Mouse (Mus musculus) thymus, postnatal 4 days (tissue): ENCODE data around the gene Selenoo.

Source experiments
- DNase-seq: peaks from one replicate; pipeline ENCODE4 v3.0.0; 2021

Selenoo gene

GRCm38 (mm10) chr15:89128382-89129350, 39.8 kb downstream of the Selenoo start, which contains the start of gene Hdac10:
Gene Hdac10 (minus strand): TSS chr15:89128700.
- peak; percentile 89 for DNase-seq

- DNase-seq, result no peak
These were observed 41.4 kb downstream of the Selenoo start for GRCm38 (mm10) chr15:89130245-89130644.

DNA sequence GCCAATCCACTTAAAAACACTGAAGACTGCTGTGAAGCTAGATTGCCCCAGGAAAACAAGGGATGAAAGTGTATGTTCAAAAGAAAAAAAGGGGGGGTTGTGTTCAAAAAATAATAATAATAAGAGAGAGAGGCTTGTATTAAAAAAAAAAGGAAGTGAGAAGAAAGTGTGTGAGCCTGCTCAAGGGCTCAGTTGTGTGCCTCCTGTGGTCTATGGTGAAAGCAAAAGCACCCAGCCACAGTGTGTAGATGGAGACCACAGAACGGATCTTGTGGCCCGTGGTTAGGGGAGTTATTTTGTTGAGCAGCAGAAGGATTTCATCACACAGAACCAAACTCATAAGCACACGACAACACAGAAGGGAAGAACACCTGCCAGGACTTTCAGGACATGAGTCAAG, 42.4 kb downstream of the Selenoo start:
- DNase-seq, result peak; percentile 49

DNA sequence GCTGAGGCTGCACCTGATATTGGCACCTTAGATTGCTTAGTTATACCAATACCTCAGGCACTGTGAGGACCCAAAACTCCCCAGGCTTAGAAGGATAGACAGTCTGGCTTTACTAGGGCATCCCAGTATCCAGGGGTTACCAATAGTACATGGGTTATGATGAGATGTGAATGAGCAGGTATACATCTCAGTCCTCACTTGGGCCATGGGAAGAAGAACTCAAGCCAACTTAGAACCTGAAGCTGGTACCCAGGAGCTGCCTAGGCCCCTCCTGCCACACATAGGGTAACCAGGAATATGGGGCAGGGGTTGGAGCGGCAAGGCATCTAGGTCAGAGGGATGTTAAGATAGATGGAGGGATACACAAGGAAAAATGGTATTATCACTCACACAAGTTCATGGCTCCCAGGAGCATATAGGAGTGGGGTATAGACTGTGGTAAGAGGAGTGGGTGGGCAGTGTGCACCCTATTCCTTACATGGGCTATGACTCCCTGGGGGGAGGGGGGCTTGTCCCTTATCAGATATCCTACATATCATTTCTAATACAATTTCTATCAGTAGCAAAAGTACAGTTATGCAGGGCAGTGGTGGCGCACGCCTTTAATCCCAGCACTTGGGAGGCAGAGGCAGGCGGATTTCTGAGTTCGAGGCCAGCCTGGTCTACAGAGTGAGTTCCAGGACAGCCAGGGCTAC, 47.7 kb downstream of the Selenoo start:
- no peak for DNase-seq

- no peak for DNase-seq
These were observed 48.6 kb downstream of the Selenoo start for GRCm38 (mm10) chr15:89137378-89138045.

DNA sequence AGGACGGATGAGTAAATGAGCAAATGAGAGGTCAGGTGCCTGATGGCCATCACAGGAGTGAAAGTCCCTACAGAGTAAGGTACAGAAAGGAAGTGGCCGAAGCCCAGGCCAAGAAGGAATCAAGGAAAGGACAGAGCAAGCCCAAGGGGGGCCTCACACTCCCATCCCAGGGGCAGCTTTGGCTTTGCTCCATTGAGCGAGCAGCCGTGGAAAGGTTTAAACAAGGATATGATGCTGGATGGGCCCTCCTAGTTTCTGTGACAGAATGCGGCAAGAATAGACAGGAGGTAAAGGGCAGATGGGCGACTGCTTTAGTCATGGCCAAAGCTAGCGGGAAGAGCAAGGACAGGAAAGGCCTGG, 49.1 kb downstream of the Selenoo start:
- no peak for DNase-seq

DNA sequence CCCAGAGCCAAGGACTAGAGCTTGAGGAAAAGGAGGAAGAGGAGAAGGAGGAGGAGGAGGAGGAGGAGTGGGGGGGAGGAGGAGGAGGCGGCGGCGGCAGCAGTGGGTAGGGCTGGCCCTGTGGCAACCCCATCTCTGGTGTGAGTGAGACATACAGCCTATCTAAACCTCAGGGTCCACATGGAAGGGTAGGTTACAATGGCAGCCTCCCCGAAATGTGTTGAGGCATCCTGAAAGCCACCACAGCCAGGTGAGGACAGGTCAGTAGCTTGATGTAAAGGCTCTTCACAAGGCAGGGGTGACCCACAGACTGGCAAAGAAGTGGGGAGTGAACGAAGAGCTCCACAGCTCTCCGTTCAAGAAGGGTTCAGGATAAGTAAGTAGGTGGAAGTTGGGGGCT, 49.6 kb downstream of the Selenoo start:
- no peak for DNase-seq

- DNase-seq, result no peak
These were observed 51.3 kb downstream of the Selenoo start for GRCm38 (mm10) chr15:89140048-89140658.

DNA sequence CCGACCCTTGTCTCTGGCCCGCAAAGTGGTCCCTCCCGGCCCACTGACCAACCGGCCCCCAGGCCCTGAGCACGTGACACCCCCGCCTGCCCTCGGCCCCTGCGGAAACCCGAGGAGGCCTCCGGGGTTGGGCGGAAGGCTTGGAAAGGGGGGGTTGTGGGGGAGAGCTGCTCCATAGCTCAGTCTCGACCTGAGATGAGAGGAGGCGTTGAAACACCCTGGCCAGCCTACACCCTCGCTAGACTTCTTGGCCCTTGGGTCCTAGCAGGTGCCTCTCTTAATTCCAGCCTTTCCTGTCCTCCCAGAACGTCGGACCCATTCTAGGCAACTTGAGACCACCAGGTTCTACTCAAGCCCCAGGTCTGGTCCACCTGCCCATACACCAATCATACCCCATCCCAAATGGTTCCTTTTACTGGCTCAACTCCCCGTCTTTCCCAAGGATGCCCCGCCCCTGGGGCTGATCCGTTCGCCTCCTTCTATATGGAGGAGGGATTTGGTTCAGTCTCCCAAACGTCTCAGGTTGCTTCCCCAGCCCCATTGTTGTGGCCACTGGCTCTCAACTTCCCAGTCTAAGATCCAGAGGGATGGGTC, 51.9 kb downstream of the Selenoo start, which contains the start of gene Mapk12:
Mapk12 (minus strand) TSS at position 45 of the 594 bp plus-strand sequence.
- DNase-seq, result no peak

- no peak for DNase-seq
These were observed 52.6 kb downstream of the Selenoo start for GRCm38 (mm10) chr15:89141443-89141842.

DNA sequence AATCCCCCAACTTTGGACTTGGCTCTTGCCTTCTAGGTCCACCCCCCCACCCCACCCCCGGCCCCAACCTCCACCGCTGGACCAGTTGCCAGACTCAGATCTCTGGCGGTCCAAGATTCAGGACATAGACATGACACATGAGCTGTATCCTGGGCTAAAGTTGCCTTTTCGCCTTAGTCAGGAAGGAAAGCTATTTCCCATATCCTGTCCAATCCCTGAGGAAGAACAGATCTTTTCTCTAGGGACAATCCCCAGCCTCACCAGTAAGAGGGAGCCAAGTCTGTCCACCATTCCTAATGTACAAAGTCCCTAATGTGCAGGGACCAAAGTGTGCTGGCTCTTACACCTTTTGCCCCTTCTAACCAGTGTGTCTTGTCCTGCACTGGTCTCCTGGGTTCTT, 53.0 kb downstream of the Selenoo start:
- no peak for DNase-seq

GRCm38 (mm10) chr15:89143134-89143533, 54.2 kb downstream of the Selenoo start:
- no peak for DNase-seq

DNA sequence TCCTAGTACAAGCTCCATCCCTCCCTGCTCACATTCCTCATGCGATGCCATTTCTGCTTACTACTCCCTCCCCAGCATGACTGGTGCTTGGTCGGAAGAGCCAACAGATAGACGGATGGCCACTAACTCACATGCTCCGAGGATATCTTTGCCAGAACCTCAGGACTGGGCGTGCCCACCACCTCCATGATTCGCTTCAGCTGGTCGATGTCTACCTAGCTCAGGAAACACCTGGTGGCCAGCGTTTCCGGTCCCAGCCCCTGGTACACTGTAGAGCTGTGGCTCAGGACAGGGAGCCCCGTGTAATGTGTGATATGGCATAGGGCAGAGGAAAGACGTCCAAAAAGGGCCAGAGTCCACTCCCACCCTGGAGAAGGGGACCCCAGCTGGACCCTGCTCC, 56.1 kb downstream of the Selenoo start:
- no peak for DNase-seq

DNA sequence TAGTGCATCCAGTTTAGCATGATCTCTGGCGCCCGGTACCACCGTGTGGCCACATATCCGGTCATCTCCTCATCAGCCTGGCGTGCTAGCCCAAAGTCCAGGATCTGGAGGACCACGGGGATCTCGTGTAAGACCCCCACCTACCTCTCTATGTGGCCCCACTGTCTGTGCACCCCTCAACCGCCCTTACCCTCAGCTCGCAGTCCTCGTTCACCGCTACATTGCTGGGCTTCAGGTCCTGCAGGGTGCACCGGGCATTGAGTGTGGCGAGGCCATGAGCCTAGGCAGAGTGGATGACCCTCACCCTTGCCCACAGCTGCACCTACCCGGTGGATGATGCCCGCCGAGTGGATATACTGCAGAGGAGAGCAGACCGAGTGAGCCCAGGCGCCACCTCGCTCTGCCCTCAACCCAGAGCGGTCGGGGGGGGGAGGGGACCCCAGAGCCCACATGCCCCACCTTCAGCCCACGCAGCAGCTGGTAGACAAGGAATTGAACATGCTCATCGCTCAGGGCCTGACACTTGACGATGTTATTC, 57.0 kb downstream of the Selenoo start:
- DNase-seq, result no peak

- peak; percentile 75 for DNase-seq
These were observed 57.7 kb downstream of the Selenoo start for GRCm38 (mm10) chr15:89146537-89146936.

DNA sequence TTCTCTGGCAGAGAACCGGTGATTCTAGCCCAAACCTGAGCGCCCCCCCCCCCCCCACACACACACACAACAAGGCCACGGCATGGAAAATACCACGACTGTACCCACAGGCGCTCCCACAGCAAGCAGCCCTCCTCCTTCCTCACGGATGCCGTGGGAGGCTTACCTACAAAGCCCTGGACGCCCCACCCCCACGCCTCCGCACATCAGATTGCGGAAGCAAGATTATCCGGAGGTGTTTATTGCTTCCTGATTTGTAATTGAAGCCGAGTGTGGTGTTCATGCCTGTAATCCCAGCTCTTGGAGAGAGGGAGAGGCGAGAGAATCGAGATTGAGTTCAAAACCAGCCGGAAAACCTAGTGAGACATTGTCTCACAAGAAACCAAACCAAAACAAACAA, 58.1 kb downstream of the Selenoo start:
- peak; percentile 77 for DNase-seq

DNA sequence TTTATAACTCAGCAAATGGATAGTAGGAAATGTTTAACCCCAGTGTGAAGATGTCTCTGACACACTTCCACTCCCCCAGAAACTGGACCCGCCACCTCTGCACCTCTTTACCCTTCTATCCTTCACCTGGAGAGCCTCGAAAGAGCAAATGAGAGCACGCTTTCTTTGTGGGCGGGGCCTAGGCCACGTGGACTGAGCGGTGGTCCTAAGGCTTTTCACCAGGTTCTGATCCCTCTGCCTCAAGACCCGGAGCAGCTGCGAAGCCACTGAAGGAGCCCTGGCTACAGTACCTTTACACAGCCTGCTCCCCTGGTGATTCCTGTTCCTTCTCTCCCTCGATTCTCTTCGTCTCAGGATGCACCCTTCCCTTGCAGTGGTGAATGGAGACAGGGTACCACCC, 58.6 kb downstream of the Selenoo start:
- DNase-seq, result peak; percentile 34

- DNase-seq, result no peak
These were observed 59.0 kb downstream of the Selenoo start for GRCm38 (mm10) chr15:89147895-89148294.

DNA sequence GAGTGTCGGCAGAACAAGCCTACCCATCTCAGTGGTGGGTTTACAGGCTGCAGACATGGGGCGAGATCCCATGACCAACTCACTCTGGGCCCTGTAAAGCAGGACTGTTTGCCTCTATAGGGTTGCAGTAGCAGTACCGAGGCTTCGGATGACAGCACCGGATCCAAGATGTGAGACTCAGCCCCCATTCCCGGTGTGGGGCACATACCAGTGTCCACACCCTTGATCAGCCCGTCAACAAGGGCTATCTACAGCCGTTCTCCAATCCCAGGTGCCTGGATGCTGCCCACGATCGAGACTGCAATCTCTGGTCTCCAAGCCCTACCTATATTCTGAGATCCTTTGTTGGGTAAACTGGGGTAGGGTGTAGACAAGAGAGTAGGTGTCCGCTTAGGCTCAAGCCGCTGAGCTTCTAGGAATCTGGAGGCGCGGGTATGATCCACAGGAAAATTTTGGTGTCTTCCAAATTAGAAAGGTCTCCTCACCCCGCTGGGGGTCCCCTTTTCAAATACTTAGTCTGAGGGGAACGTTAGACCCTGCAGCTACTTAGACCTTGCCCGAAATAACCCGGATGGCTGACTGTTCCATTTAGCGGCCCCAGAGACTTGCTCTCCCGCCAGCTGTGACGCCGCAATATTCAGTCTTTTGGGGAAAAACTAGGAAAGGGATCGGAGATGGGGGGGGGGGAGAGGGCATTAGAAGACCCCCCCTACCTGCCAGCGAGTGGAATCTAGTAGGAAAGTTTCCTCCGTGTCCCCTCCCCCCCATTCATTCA, 59.8 kb downstream of the Selenoo start:
- DNase-seq, result no peak

- peak; percentile 80 for DNase-seq
These were observed 60.6 kb downstream of the Selenoo start, which contains the start of gene Mapk11 for GRCm38 (mm10) chr15:89149271-89150040. Gene Mapk11 (minus strand): TSS chr15:89149628.
